Mouse (Mus musculus) liver, embryonic 13.5 days (tissue): Measurements from ENCODE around the gene Plxnd1. TPM values are rescaled to one million over a fixed set of nuclear protein-coding genes. Genes with fewer than 3 reads are reported as not detected.
A peak's percentile ranks its signal among the peaks of the same experiment; 100 is the strongest.

Source experiments
- ATAC-seq: fragments of 200-750 bp; cut with Nextera tagmentation; 2 replicates; pipeline ENCODE4 v1.8.0; 2017; ENCODE audit warnings: low read depth, mild to moderate bottlenecking, moderate number of reproducible peaks, moderate library complexity
- DNase-seq: peaks from one replicate; pipeline ENCODE4 v3.0.0; 2022
- H3K27ac ChIP-seq: fragments of 300-500 bp; sonication (generic); 2 replicates; pipeline ENCODE4 v1.5.1; 2015; ENCODE audit warnings: moderate library complexity, mild to moderate bottlenecking, inconsistent platforms
- H3K27me3 ChIP-seq: fragments of 300-500 bp; sonication (generic); 2 replicates; pipeline ENCODE4 v1.6.1; 2015; ENCODE audit warnings: mild to moderate bottlenecking, inconsistent platforms
- H3K36me3 ChIP-seq: fragments of 300-500 bp; sonication (generic); 2 replicates; pipeline ENCODE4 v1.6.1; 2015; ENCODE audit warnings: mild to moderate bottlenecking, inconsistent platforms
- H3K4me1 ChIP-seq: fragments of 300-500 bp; sonication (generic); replicated peaks from 2 replicates; pipeline ENCODE4 v1.6.1; 2015; ENCODE audit warnings: inconsistent platforms
- H3K4me2 ChIP-seq: fragments of 300-500 bp; sonication (generic); 2 replicates; pipeline ENCODE4 v1.6.1; 2015; ENCODE audit warnings: inconsistent platforms, mild to moderate bottlenecking, moderate library complexity
- H3K4me3 ChIP-seq: fragments of 300-500 bp; sonication (generic); replicated peaks from 2 replicates; pipeline ENCODE4 v1.5.1; 2015; ENCODE audit warnings: mild to moderate bottlenecking, inconsistent platforms
- H3K9ac ChIP-seq: fragments of 300-500 bp; sonication (generic); 2 replicates; pipeline ENCODE4 v1.6.1; 2015; ENCODE audit warnings: mild to moderate bottlenecking, inconsistent platforms
- H3K9me3 ChIP-seq: fragments of 300-500 bp; sonication (generic); replicated peaks from 2 replicates; pipeline ENCODE4 v1.6.1; 2016; ENCODE audit warnings: inconsistent platforms
- WGBS: fragments of 180-500 bp; shearing (Covaris S2); methylation state at CpG from one replicate; pipeline ENCODE4 v1.1.7; 2015; ENCODE audit not compliant: insufficient replicate concordance; 5-methylcytosine and 5-hydroxymethylcytosine counted together
- polyA plus RNA-seq: library from polyadenylated mRNA; unstranded; fragments of >200 nt; fragmentation: Nextera tagmentation; extraction: Ambion mirVana; gene quantifications from 2 replicates; pipeline ENCODE4 v1.2.1, GENCODE M21; 2015

Plxnd1 gene
- 6.7 and 6.8 TPM in 2 replicates for polyA plus RNA-seq

GRCm38 (mm10) chr6:115994877-115995520 lies at the start of gene Plxnd1:
Plxnd1 (minus strand) TSS chr6:115995005.
- Histone ChIP-seq H3K9me3 (no peaks in the 10 kb centered on the region), H3K4me2 (peak within 1 kb of the TSS; percentile 87), H3K9ac (peak within 1 kb of the TSS; percentile 62), H3K4me3 (peak within 1 kb of the TSS; percentile 65), H3K4me1 (peaks cover 54% of the 10 kb centered on the region), H3K27me3 (peaks cover 63% of the 10 kb centered on the region), H3K36me3 (no peaks in the 10 kb centered on the region), H3K27ac (peak within 1 kb of the TSS; percentile 62)
- WGBS, result under 1% methylated on average over 45 of the region's 51 CpGs
- peak; percentile 85 for DNase-seq
- ATAC-seq, result peak; percentile 85

- no peaks in the 10 kb centered on the region for H3K27me3 ChIP-seq
- no peak for DNase-seq
Observed at GRCm38 (mm10) chr6:116044039-116044438, 49.2 kb upstream of the Plxnd1 start.

GRCm38 (mm10) chr6:116038222-116038621 lies 43.4 kb upstream of the Plxnd1 start:
- Histone ChIP-seq H3K9me3 (peaks cover 3% of the 10 kb centered on the region; the same call in 1 of the 2 replicates), H3K4me3 (no peak overlapping the region), H3K4me2 (no peak overlapping the region), H3K4me1 (peaks cover 28% of the 10 kb centered on the region), H3K9ac (no peak overlapping the region), H3K27me3 (no peaks in the 10 kb centered on the region), H3K36me3 (peaks cover 3% of the 10 kb centered on the region; the same call in 1 of the 2 replicates), H3K27ac (no peak overlapping the region)
- 12% methylated on average over 2 of the region's 2 CpGs for WGBS
- DNase-seq, result peak; percentile 41
- peak; percentile 87 for ATAC-seq

More at GRCm38 (mm10) chr6:116044039-116044438, 49.2 kb upstream of the Plxnd1 start:
- no peak overlapping the region for H3K4me2 ChIP-seq
- 57% methylated on average over 2 of the region's 2 CpGs for WGBS
- peaks cover 12% of the 10 kb centered on the region for H3K4me1 ChIP-seq
- H3K36me3 ChIP-seq, result peaks cover 5% of the 10 kb centered on the region; the same call in 1 of the 2 replicates
- H3K4me3 ChIP-seq, result no peak overlapping the region
- no peak for ATAC-seq
- no peak overlapping the region for H3K27ac ChIP-seq
- H3K9me3 ChIP-seq, result peaks cover 3% of the 10 kb centered on the region; the same call in 1 of the 2 replicates
- H3K9ac ChIP-seq, result no peak overlapping the region

GRCm38 (mm10) chr6:116037281-116037831 lies 42.6 kb upstream of the Plxnd1 start:
- no peak overlapping the region for H3K27ac ChIP-seq
- H3K36me3 ChIP-seq, result no peaks in the 10 kb centered on the region
- no peaks in the 10 kb centered on the region for H3K9me3 ChIP-seq
- no peak overlapping the region for H3K4me3 ChIP-seq
- WGBS, result 73% methylated on average over 5 of the region's 5 CpGs
- no peak overlapping the region for H3K4me2 ChIP-seq
- no peaks in the 10 kb centered on the region for H3K27me3 ChIP-seq
- H3K9ac ChIP-seq, result no peak overlapping the region
- H3K4me1 ChIP-seq, result peaks cover 28% of the 10 kb centered on the region
- ATAC-seq (no peak), DNase-seq (no peak)

GRCm38 (mm10) chr6:116036555-116036954 lies 41.8 kb upstream of the Plxnd1 start:
- H3K4me1 ChIP-seq, result peaks cover 30% of the 10 kb centered on the region
- H3K9ac ChIP-seq, result no peak overlapping the region
- H3K27ac ChIP-seq, result no peak overlapping the region
- H3K36me3 ChIP-seq, result no peaks in the 10 kb centered on the region
- no peak overlapping the region for H3K4me2 ChIP-seq
- DNase-seq, result no peak
- H3K27me3 ChIP-seq, result no peaks in the 10 kb centered on the region
- no peaks in the 10 kb centered on the region for H3K9me3 ChIP-seq
- ATAC-seq, result no peak
- 67% methylated on average over 2 of the region's 2 CpGs for WGBS
- H3K4me3 ChIP-seq, result no peak overlapping the region

- 0 out of 2 replicates have a peak, but pooled peaks cover 8% of the 10 kb centered on the region for H3K4me1 ChIP-seq
- 36% methylated on average over 5 of the region's 5 CpGs for WGBS
- no peak overlapping the region for H3K4me2 ChIP-seq
- no peaks in the 10 kb centered on the region for H3K27me3 ChIP-seq
- H3K9ac ChIP-seq, result no peak overlapping the region
- no peak overlapping the region for H3K27ac ChIP-seq
- H3K9me3 ChIP-seq, result no peaks in the 10 kb centered on the region
- peak; percentile 68 for ATAC-seq
- no peak overlapping the region for H3K4me3 ChIP-seq
- H3K36me3 ChIP-seq, result no peaks in the 10 kb centered on the region
- no peak for DNase-seq
Observed at GRCm38 (mm10) chr6:116031052-116031451, 36.2 kb upstream of the Plxnd1 start.

GRCm38 (mm10) chr6:116024666-116025065 lies 29.9 kb upstream of the Plxnd1 start:
- H3K27me3 ChIP-seq, result no peaks in the 10 kb centered on the region
- H3K9ac ChIP-seq, result no peak overlapping the region
- no peak overlapping the region for H3K27ac ChIP-seq
- WGBS, result 74% methylated on average over 4 of the region's 4 CpGs
- H3K36me3 ChIP-seq, result 0 out of 2 replicates have a peak, but pooled peaks cover 8% of the 10 kb centered on the region
- peaks cover 8% of the 10 kb centered on the region for H3K9me3 ChIP-seq
- no peak overlapping the region for H3K4me2 ChIP-seq
- ATAC-seq, result no peak
- DNase-seq, result no peak
- H3K4me3 ChIP-seq, result no peak overlapping the region
- H3K4me1 ChIP-seq, result no peaks in the 10 kb centered on the region

- WGBS, result 70% methylated on average over 9 of the region's 9 CpGs
- ATAC-seq (no peak; the same call in 1 of the 2 replicates), DNase-seq (no peak)
Observed at GRCm38 (mm10) chr6:116021961-116022485, 27.2 kb upstream of the Plxnd1 start.

GRCm38 (mm10) chr6:116015902-116016301 lies 21.1 kb upstream of the Plxnd1 start:
- H3K4me1 ChIP-seq, result no peaks in the 10 kb centered on the region
- H3K27me3 ChIP-seq, result no peaks in the 10 kb centered on the region
- no peak overlapping the region for H3K27ac ChIP-seq
- H3K4me3 ChIP-seq, result no peak overlapping the region
- ATAC-seq (no peak), DNase-seq (no peak)
- no peaks in the 10 kb centered on the region for H3K9me3 ChIP-seq
- H3K9ac ChIP-seq, result no peak overlapping the region
- H3K4me2 ChIP-seq, result no peak overlapping the region
- 88% methylated on average over 3 of the region's 3 CpGs for WGBS
- H3K36me3 ChIP-seq, result no peaks in the 10 kb centered on the region

More at GRCm38 (mm10) chr6:116021961-116022485, 27.2 kb upstream of the Plxnd1 start:
- Histone ChIP-seq H3K4me2 (no peak overlapping the region), H3K9ac (no peak overlapping the region), H3K27me3 (no peaks in the 10 kb centered on the region), H3K9me3 (peaks cover 8% of the 10 kb centered on the region), H3K4me1 (no peaks in the 10 kb centered on the region), H3K36me3 (0 out of 2 replicates have a peak, but pooled peaks cover 8% of the 10 kb centered on the region), H3K4me3 (no peak overlapping the region), H3K27ac (no peak overlapping the region)

- H3K27ac ChIP-seq, result 0 out of 2 replicates have a peak overlapping the region, but pooled peaks have one; percentile 21
- H3K36me3 ChIP-seq, result no peaks in the 10 kb centered on the region
- no peaks in the 10 kb centered on the region for H3K4me1 ChIP-seq
- H3K9ac ChIP-seq, result no peak overlapping the region
- H3K4me2 ChIP-seq, result no peak overlapping the region
- no peaks in the 10 kb centered on the region for H3K27me3 ChIP-seq
- DNase-seq (no peak), ATAC-seq (no peak)
- WGBS, result 56% methylated on average over 6 of the region's 6 CpGs
- H3K4me3 ChIP-seq, result no peak overlapping the region
- no peaks in the 10 kb centered on the region for H3K9me3 ChIP-seq
Observed at GRCm38 (mm10) chr6:116014111-116014510, 19.3 kb upstream of the Plxnd1 start.

GRCm38 (mm10) chr6:116013687-116014086 lies 18.9 kb upstream of the Plxnd1 start:
- DNase-seq, result no peak
- H3K27ac ChIP-seq, result no peak overlapping the region
- H3K4me3 ChIP-seq, result no peak overlapping the region
- no peak overlapping the region for H3K4me2 ChIP-seq
- no peak overlapping the region for H3K9ac ChIP-seq
- 32% methylated on average over 3 of the region's 3 CpGs for WGBS
- H3K4me1 ChIP-seq, result no peaks in the 10 kb centered on the region
- H3K27me3 ChIP-seq, result no peaks in the 10 kb centered on the region
- no peaks in the 10 kb centered on the region for H3K9me3 ChIP-seq
- no peaks in the 10 kb centered on the region for H3K36me3 ChIP-seq
- no peak for ATAC-seq
